Mouse (Mus musculus): ENCODE results near the gene Drd2. TPM values are rescaled to one million over a fixed set of nuclear protein-coding genes. Genes with fewer than 3 reads are reported as not detected.

The Drd2 gene
- polyA plus RNA-seq, 1 experiment from 2014 or later: 3.9 TPM

DNA sequence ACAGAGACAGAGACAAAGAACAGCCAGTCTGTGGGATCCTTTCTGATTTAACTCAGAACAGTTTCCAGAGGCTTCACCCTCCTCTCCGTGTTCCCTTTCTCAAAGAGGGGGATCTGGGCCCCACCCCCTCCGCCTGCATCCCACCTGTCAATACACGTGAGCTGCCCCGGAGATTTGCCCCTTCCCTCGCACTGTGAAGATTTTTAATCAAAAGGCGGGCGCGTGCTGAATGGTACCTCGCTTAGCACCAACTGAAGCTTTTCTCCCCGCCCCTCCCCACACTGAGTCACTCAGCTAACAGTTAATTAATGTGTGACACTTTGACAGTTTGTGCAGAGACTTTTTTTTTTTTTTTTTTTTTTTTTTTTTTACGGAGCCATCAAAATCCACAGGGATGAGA, 45.7 kb downstream of the Drd2 start:
- 9% methylated on average over 11 of the region's 11 CpGs for WGBS
- H3K27ac ChIP-seq (replicated peaks): no peak overlapping the region
- H3K36me3 ChIP-seq: no peaks in the 10 kb centered on the region
- H3K4me1 ChIP-seq: peaks cover 3% of the 10 kb centered on the region; the same call in 1 of the 2 replicates
- ATAC-seq (replicated peaks): peak; percentile 61
- H3K27me3 ChIP-seq: no peaks in the 10 kb centered on the region
- no peak overlapping the region for H3K9ac ChIP-seq (replicated peaks)
- H3K4me2 ChIP-seq (replicated peaks): no peak overlapping the region
- H3K4me3 ChIP-seq: no peak overlapping the region
- no peaks in the 10 kb centered on the region for H3K9me3 ChIP-seq

DNA sequence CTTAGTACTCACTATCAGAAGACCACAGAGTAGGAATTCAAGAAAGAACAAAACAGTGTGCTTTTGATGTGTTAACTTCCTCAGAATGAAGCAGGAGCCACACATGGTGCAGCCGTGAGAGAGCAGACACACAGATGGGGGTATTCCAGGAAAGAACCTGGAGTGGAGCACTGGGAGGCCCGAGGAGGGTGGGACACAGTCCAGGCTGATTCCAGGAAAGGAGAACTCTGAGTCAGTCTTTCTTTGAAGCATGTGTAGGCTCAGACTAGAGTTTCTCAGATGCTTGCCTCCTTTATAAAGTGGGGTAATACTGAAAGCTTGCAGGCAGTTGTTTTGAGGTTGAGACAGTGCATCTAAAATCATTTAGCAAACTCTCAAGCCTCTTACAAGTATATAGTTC, 51.8 kb downstream of the Drd2 start:
- H3K9me3 ChIP-seq: no peaks in the 10 kb centered on the region
- no peak overlapping the region for H3K9ac ChIP-seq (replicated peaks)
- H3K27me3 ChIP-seq: no peaks in the 10 kb centered on the region
- H3K4me2 ChIP-seq (replicated peaks): no peak overlapping the region
- no peak overlapping the region for H3K27ac ChIP-seq (replicated peaks)
- 57% methylated on average over 2 of the region's 2 CpGs for WGBS
- H3K4me3 ChIP-seq: no peak overlapping the region
- no peaks in the 10 kb centered on the region for H3K36me3 ChIP-seq
- no peak for ATAC-seq (replicated peaks)
- no peaks in the 10 kb centered on the region for H3K4me1 ChIP-seq

GRCm38 (mm10) chr9:49396006-49396405, 55.6 kb downstream of the Drd2 start:
- Histone ChIP-seq H3K9ac (replicated peaks) (no peak overlapping the region), H3K4me1 (no peaks in the 10 kb centered on the region), H3K4me3 (no peak overlapping the region), H3K4me2 (replicated peaks) (no peak overlapping the region), H3K9me3 (no peaks in the 10 kb centered on the region), H3K36me3 (no peaks in the 10 kb centered on the region), H3K27me3 (no peaks in the 10 kb centered on the region), H3K27ac (replicated peaks) (no peak overlapping the region)
- no peak for ATAC-seq (replicated peaks)

DNA sequence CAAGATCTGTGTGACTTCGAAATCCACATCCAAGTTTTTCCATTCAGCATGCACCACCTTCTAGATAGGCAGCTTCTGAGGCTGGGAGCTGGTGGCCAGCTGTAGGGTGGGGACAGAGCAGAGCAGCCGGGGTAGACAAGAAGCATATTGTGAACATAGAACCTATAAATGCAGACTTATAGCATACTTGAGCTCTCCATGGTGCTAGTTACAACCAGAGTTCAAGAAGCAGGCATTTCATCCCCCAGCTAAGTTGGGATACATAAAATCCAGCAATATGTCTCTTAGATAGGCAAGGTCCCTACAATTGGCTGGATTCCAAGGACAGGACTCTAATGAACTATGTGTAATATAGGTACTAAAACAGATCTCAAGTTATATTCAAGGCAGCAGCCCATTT, 63.3 kb downstream of the Drd2 start:
- no peak for ATAC-seq (replicated peaks)
- H3K4me2 ChIP-seq (replicated peaks): no peak overlapping the region
- H3K27ac ChIP-seq (replicated peaks): no peak overlapping the region
- H3K4me3 ChIP-seq: no peak overlapping the region
- WGBS: 75% methylated on average over 2 of the region's 2 CpGs
- no peaks in the 10 kb centered on the region for H3K4me1 ChIP-seq
- no peak overlapping the region for H3K9ac ChIP-seq (replicated peaks)
- H3K27me3 ChIP-seq: no peaks in the 10 kb centered on the region
- H3K36me3 ChIP-seq: no peaks in the 10 kb centered on the region
- H3K9me3 ChIP-seq: no peaks in the 10 kb centered on the region

GRCm38 (mm10) chr9:49407028-49407427, 66.6 kb downstream of the Drd2 start:
- H3K9ac ChIP-seq (replicated peaks): no peak overlapping the region
- no peaks in the 10 kb centered on the region for H3K36me3 ChIP-seq
- H3K27ac ChIP-seq (replicated peaks): no peak overlapping the region
- 91% methylated on average over 5 of the region's 5 CpGs for WGBS
- H3K4me3 ChIP-seq: no peak overlapping the region
- H3K9me3 ChIP-seq: no peaks in the 10 kb centered on the region
- H3K4me2 ChIP-seq (replicated peaks): no peak overlapping the region
- no peaks in the 10 kb centered on the region for H3K27me3 ChIP-seq
- no peak for ATAC-seq (replicated peaks)
- H3K4me1 ChIP-seq: no peaks in the 10 kb centered on the region

- ATAC-seq (replicated peaks): no peak
- Histone ChIP-seq H3K9me3 (no peaks in the 10 kb centered on the region), H3K27me3 (no peaks in the 10 kb centered on the region), H3K36me3 (no peaks in the 10 kb centered on the region), H3K4me1 (no peaks in the 10 kb centered on the region), H3K9ac (replicated peaks) (no peak overlapping the region), H3K27ac (replicated peaks) (no peak overlapping the region), H3K4me2 (replicated peaks) (no peak overlapping the region), H3K4me3 (no peak overlapping the region)
- WGBS: 84% methylated on average over 5 of the region's 5 CpGs
Observed at GRCm38 (mm10) chr9:49410621-49411020, 70.2 kb downstream of the Drd2 start.

GRCm38 (mm10) chr9:49423866-49424265, 83.4 kb downstream of the Drd2 start:
- no peak overlapping the region for H3K27ac ChIP-seq (replicated peaks)
- no peak overlapping the region for H3K4me2 ChIP-seq (replicated peaks)
- no peak for ATAC-seq (replicated peaks)
- no peaks in the 10 kb centered on the region for H3K9me3 ChIP-seq
- no peaks in the 10 kb centered on the region for H3K27me3 ChIP-seq
- peaks cover 3% of the 10 kb centered on the region; the same call in 1 of the 2 replicates for H3K4me1 ChIP-seq
- H3K36me3 ChIP-seq: no peaks in the 10 kb centered on the region
- H3K9ac ChIP-seq (replicated peaks): no peak overlapping the region
- WGBS: 92% methylated on average over 5 of the region's 5 CpGs
- H3K4me3 ChIP-seq: no peak overlapping the region

- no peak overlapping the region for H3K4me3 ChIP-seq
- H3K4me2 ChIP-seq (replicated peaks): no peak overlapping the region
- no peak for ATAC-seq (replicated peaks)
- H3K36me3 ChIP-seq: no peaks in the 10 kb centered on the region
- H3K4me1 ChIP-seq: peaks cover 3% of the 10 kb centered on the region; the same call in 1 of the 2 replicates
- no peak overlapping the region for H3K9ac ChIP-seq (replicated peaks)
- H3K27me3 ChIP-seq: no peaks in the 10 kb centered on the region
- no peaks in the 10 kb centered on the region for H3K9me3 ChIP-seq
- 46% methylated on average over 1 of the region's 1 CpGs for WGBS
- no peak overlapping the region for H3K27ac ChIP-seq (replicated peaks)
Observed at GRCm38 (mm10) chr9:49425585-49425984, 85.2 kb downstream of the Drd2 start.

GRCm38 (mm10) chr9:49426921-49427320, 86.5 kb downstream of the Drd2 start, which contains the start of gene Ankk1:
Gene Ankk1, minus strand, starts transcription at chr9:49427021.
- no peak within 1 kb of the TSS for H3K4me2 ChIP-seq (replicated peaks)
- H3K4me1 ChIP-seq: peaks cover 3% of the 10 kb centered on the region; the same call in 1 of the 2 replicates
- no peak within 1 kb of the TSS for H3K27ac ChIP-seq (replicated peaks)
- H3K4me3 ChIP-seq: no peak within 1 kb of the TSS
- H3K36me3 ChIP-seq: no peaks in the 10 kb centered on the region
- H3K27me3 ChIP-seq: no peaks in the 10 kb centered on the region
- whole genome bisulfite sequencing: 90% methylated on average over 7 of the region's 7 CpGs
- H3K9ac ChIP-seq (replicated peaks): no peak within 1 kb of the TSS
- no peak for ATAC-seq (replicated peaks)
- no peaks in the 10 kb centered on the region for H3K9me3 ChIP-seq

- Histone ChIP-seq H3K4me3 (no peak overlapping the region), H3K36me3 (no peaks in the 10 kb centered on the region), H3K9ac (replicated peaks) (no peak overlapping the region), H3K4me2 (replicated peaks) (no peak overlapping the region), H3K4me1 (peaks cover 2% of the 10 kb centered on the region; the same call in 1 of the 2 replicates), H3K27ac (replicated peaks) (no peak overlapping the region), H3K9me3 (no peaks in the 10 kb centered on the region), H3K27me3 (no peaks in the 10 kb centered on the region)
- 80% methylated on average over 5 of the region's 5 CpGs for WGBS
- ATAC-seq (replicated peaks): no peak
Observed at GRCm38 (mm10) chr9:49427478-49427877, 87.1 kb downstream of the Drd2 start.

- no peak overlapping the region for H3K4me3 ChIP-seq
- H3K4me2 ChIP-seq (replicated peaks): no peak overlapping the region
- no peaks in the 10 kb centered on the region for H3K27me3 ChIP-seq
- H3K9ac ChIP-seq (replicated peaks): no peak overlapping the region
- 40% methylated on average over 3 of the region's 3 CpGs for WGBS
- no peak for ATAC-seq (replicated peaks)
- no peak overlapping the region for H3K27ac ChIP-seq (replicated peaks)
- H3K36me3 ChIP-seq: no peaks in the 10 kb centered on the region
- no peaks in the 10 kb centered on the region for H3K9me3 ChIP-seq
- peaks cover 7% of the 10 kb centered on the region for H3K4me1 ChIP-seq
Observed at GRCm38 (mm10) chr9:49442621-49443020, 102.2 kb downstream of the Drd2 start.

GRCm38 (mm10) chr9:49450491-49450890, 110.1 kb downstream of the Drd2 start:
- Histone ChIP-seq H3K4me1 (no peaks in the 10 kb centered on the region), H3K9ac (replicated peaks) (no peak overlapping the region), H3K4me3 (no peak overlapping the region), H3K4me2 (replicated peaks) (no peak overlapping the region), H3K9me3 (no peaks in the 10 kb centered on the region), H3K36me3 (no peaks in the 10 kb centered on the region), H3K27ac (replicated peaks) (no peak overlapping the region), H3K27me3 (no peaks in the 10 kb centered on the region)
- no peak for ATAC-seq (replicated peaks)
- 80% methylated on average over 3 of the region's 3 CpGs for WGBS

- whole genome bisulfite sequencing: 94% methylated on average over 1 of the region's 1 CpGs
- Histone ChIP-seq H3K36me3 (no peaks in the 10 kb centered on the region), H3K9ac (replicated peaks) (no peak overlapping the region), H3K4me2 (replicated peaks) (no peak overlapping the region), H3K27ac (replicated peaks) (no peak overlapping the region), H3K4me1 (no peaks in the 10 kb centered on the region), H3K4me3 (no peak overlapping the region), H3K27me3 (no peaks in the 10 kb centered on the region), H3K9me3 (no peaks in the 10 kb centered on the region)
- ATAC-seq (replicated peaks): no peak
Observed at GRCm38 (mm10) chr9:49452396-49452795, 112.0 kb downstream of the Drd2 start.

Data from forebrain, embryonic 15.5 days (tissue).